Mouse (Mus musculus): ENCODE data around the gene Mbtd1. TPM values are rescaled to one million over a fixed set of nuclear protein-coding genes. Genes with fewer than 3 reads are reported as not detected.

The Mbtd1 gene
- polyA plus RNA-seq, 1 experiment from 2014 or later, result 44.1 TPM

DNA sequence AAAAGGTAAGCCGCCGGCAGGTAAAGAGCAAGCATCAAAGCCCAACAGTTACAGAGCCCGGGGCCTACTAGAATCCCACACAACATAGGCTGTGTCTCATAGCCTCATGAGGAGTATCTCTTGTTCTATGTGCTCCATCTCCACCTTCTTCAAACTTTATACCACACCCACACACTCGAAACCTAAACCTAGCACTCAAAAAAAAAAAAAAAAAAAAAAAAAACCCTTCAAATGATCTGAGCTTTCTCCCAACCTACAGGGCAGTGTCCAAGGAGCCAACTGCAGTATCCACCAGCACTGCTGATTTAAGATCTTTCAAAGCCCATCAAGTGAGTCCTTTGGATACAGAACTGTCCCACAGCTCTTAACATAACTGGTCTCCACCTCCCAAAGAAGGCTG, 1.6 kb upstream of the Mbtd1 start:
- Histone ChIP-seq H3K9me3 (ENCODE audit: control insufficient read depth, low read length) (no peaks in the 10 kb centered on the region), H3K9ac (replicated peaks; ENCODE audit: low read depth, low read length) (no peak overlapping the region), H3K27ac (ENCODE audit: low read length) (no peak overlapping the region), H3K36me3 (ENCODE audit: control insufficient read depth, insufficient read depth) (peaks cover 5% of the 10 kb centered on the region; the same call in 1 of the 2 replicates), H3K4me3 (replicated peaks; ENCODE audit: low read length) (peak overlapping the region; percentile 98), H3K27me3 (replicated peaks; ENCODE audit: control insufficient read depth, insufficient read depth, low read length) (no peaks in the 10 kb centered on the region), H3K4me2 (ENCODE audit: low read length) (peak overlapping the region; percentile 67), H3K4me1 (replicated peaks; ENCODE audit: control insufficient read depth, insufficient read depth, low read length) (peaks cover 29% of the 10 kb centered on the region)
- 86% methylated on average over 4 of the region's 4 CpGs for WGBS
- no peak for ATAC-seq

DNA sequence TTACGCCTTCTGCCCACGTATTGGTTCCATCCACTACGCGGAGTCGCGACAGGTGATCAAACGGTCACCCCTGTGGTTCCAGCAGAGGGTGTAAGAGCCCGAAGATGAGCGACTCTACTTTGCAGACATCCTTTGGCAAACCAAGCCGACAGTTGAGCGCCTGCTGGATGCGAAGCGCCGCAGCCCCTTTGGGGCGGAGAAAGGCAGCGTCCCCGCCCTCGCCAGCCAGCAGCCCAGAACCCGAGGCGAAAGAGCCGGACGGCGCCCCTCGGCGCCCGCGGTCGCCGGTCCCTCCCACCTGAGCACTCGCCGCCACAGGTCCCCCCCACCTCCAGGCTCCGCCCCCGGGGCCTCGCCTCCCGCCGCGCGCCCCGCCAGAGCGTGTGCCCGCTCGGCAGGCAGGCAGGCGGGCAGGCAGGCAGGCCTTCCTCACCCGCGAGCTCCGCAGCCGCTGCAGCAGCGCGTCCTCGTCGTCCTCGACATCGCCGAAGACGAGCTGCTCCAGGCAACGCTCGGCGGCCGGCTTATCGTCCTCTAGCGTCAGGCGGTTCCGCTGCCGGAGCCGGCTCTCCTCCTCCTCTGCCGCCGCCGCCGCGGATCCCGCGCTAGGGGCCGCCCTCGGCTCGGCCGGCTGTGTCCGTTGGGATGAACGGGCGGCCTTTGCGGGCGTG, 616 bp upstream of the Mbtd1 start:
- Histone ChIP-seq H3K36me3 (ENCODE audit: control insufficient read depth, insufficient read depth) (peaks cover 5% of the 10 kb centered on the region; the same call in 1 of the 2 replicates), H3K4me3 (replicated peaks; ENCODE audit: low read length) (peak overlapping the region; percentile 98), H3K27ac (ENCODE audit: low read length) (peak overlapping the region; percentile 92), H3K9ac (replicated peaks; ENCODE audit: low read depth, low read length) (peak overlapping the region; percentile 83), H3K9me3 (ENCODE audit: control insufficient read depth, low read length) (no peaks in the 10 kb centered on the region), H3K4me2 (ENCODE audit: low read length) (peak overlapping the region; percentile 67), H3K27me3 (replicated peaks; ENCODE audit: control insufficient read depth, insufficient read depth, low read length) (no peaks in the 10 kb centered on the region), H3K4me1 (replicated peaks; ENCODE audit: control insufficient read depth, insufficient read depth, low read length) (peaks cover 29% of the 10 kb centered on the region)
- WGBS, result under 1% methylated on average over 68 of the region's 81 CpGs
- ATAC-seq, result peak; percentile 49

DNA sequence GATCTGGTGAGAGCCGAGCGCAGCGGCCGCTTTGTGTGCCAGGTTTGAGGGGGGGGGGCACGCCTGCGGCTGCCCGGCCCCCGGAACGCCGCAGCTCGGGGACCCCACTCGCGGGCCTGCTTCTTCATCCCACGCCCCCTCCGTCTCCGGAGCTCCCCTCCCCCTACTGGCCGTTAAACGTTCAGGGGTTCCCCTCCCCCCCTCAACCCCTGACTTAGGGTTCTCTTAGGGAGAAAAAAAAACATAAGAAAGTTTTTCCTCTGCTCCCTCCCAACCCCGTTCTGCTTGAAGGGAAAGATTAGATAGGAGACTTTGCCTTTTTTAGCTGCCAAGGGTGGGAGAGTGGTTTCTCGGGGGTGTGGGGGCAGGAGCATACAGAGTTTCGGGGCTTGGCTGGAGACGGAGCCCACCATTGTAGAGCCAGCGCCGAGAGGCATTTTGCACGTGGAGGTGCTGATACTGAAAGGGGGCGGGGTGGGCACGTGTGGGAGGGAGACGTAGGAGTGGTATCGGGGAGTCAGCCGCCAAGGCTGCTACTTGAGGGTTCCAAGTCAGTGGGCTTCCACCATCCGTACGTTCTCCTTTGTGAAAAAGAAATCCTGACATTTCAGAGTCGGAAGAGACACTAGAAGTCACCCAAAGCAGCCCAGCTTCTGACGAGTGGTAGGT, 893 bp downstream of the Mbtd1 start:
- H3K36me3 ChIP-seq (ENCODE audit: control insufficient read depth, insufficient read depth), result no peaks in the 10 kb centered on the region
- 0% methylated on average over 31 of the region's 34 CpGs for WGBS
- H3K27me3 ChIP-seq (replicated peaks; ENCODE audit: control insufficient read depth, insufficient read depth, low read length), result no peaks in the 10 kb centered on the region
- peak overlapping the region; percentile 94 for H3K9ac ChIP-seq (replicated peaks; ENCODE audit: low read depth, low read length)
- H3K4me3 ChIP-seq (replicated peaks; ENCODE audit: low read length), result peak overlapping the region; percentile 98
- H3K4me2 ChIP-seq (ENCODE audit: low read length), result peak overlapping the region; percentile 78
- H3K27ac ChIP-seq (ENCODE audit: low read length), result peak overlapping the region; percentile 96
- ATAC-seq, result no peak
- H3K9me3 ChIP-seq (ENCODE audit: control insufficient read depth, low read length), result no peaks in the 10 kb centered on the region
- peaks cover 29% of the 10 kb centered on the region for H3K4me1 ChIP-seq (replicated peaks; ENCODE audit: control insufficient read depth, insufficient read depth, low read length)

DNA sequence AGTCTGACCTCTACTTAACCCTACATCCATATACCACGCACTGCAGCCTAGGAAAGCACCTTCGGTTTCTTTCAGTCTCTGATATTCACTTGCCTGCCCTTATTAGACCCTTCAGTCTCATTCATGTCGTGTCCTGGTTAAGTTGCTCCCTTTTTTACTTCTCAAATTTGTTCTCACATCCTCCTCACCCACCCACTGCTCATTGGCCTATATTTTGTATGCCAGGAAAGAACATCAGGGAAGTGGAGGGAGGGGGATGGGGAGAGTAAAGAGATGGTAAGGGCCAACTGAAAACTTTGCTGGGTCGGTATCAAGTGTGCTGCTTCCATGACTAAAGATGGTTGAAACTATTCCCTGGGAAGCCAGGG, 1.4 kb downstream of the Mbtd1 start:
- H3K27ac ChIP-seq (ENCODE audit: low read length), result no peak overlapping the region
- 2% methylated on average over 4 of the region's 4 CpGs for WGBS
- H3K4me3 ChIP-seq (replicated peaks; ENCODE audit: low read length), result peak overlapping the region; percentile 98
- no peaks in the 10 kb centered on the region for H3K27me3 ChIP-seq (replicated peaks; ENCODE audit: control insufficient read depth, insufficient read depth, low read length)
- peak overlapping the region; percentile 78 for H3K4me2 ChIP-seq (ENCODE audit: low read length)
- no peaks in the 10 kb centered on the region for H3K9me3 ChIP-seq (ENCODE audit: control insufficient read depth, low read length)
- H3K4me1 ChIP-seq (replicated peaks; ENCODE audit: control insufficient read depth, insufficient read depth, low read length), result peaks cover 29% of the 10 kb centered on the region
- H3K36me3 ChIP-seq (ENCODE audit: control insufficient read depth, insufficient read depth), result peaks cover under 1% of the 10 kb centered on the region; the same call in 1 of the 2 replicates
- ATAC-seq, result no peak
- peak overlapping the region; percentile 94 for H3K9ac ChIP-seq (replicated peaks; ENCODE audit: low read depth, low read length)

DNA sequence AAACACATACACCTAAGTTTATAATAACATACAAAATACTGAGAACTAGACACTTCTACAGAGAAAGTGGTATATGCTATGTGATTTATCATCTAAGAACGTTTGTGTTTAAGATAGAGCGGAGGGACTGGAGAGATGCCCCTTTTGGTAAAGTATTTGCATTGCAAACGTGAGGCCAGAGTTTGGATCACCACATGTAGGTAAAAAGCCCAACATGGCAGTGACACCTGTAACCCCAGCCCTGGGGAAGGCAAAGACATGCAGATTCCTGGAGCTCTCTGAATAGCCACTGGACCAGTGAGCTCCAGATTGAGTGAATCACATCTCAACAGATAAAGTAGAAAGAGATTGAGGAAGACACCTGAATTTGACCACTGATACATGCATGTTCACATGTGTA, 12.1 kb downstream of the Mbtd1 start:
- H3K4me1 ChIP-seq (replicated peaks; ENCODE audit: control insufficient read depth, insufficient read depth, low read length), result no peaks in the 10 kb centered on the region
- H3K4me3 ChIP-seq (replicated peaks; ENCODE audit: low read length), result no peak overlapping the region
- no peaks in the 10 kb centered on the region for H3K9me3 ChIP-seq (ENCODE audit: control insufficient read depth, low read length)
- no peaks in the 10 kb centered on the region for H3K27me3 ChIP-seq (replicated peaks; ENCODE audit: control insufficient read depth, insufficient read depth, low read length)
- no peak overlapping the region for H3K4me2 ChIP-seq (ENCODE audit: low read length)
- ATAC-seq, result no peak
- WGBS, result 88% methylated on average over 3 of the region's 3 CpGs
- no peak overlapping the region for H3K27ac ChIP-seq (ENCODE audit: low read length)
- H3K36me3 ChIP-seq (ENCODE audit: control insufficient read depth, insufficient read depth), result peaks cover 4% of the 10 kb centered on the region
- H3K9ac ChIP-seq (replicated peaks; ENCODE audit: low read depth, low read length), result no peak overlapping the region

DNA sequence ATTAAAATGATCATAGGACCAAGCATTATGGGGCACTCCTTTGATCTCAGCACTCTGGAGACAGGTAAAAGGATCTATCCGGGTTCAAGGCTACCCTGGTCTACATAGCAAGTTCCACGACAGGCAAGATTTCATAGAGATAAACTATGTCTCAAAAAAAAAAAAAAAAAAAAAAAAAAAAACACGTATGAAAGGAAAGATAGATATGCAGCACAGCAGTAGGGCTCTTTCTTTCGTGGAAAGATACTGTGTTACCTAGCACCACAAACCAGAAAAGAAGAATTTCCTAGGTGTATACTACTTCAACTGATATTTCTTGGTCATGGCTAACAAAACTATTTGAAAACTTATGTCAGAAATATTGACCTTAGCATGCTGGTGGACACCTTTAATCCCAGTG, 21.2 kb downstream of the Mbtd1 start:
- Histone ChIP-seq H3K9ac (replicated peaks; ENCODE audit: low read depth, low read length) (no peak overlapping the region), H3K9me3 (ENCODE audit: control insufficient read depth, low read length) (no peaks in the 10 kb centered on the region), H3K4me2 (ENCODE audit: low read length) (no peak overlapping the region), H3K27me3 (replicated peaks; ENCODE audit: control insufficient read depth, insufficient read depth, low read length) (no peaks in the 10 kb centered on the region), H3K4me1 (replicated peaks; ENCODE audit: control insufficient read depth, insufficient read depth, low read length) (no peaks in the 10 kb centered on the region), H3K4me3 (replicated peaks; ENCODE audit: low read length) (no peak overlapping the region), H3K27ac (ENCODE audit: low read length) (no peak overlapping the region), H3K36me3 (ENCODE audit: control insufficient read depth, insufficient read depth) (peaks cover 28% of the 10 kb centered on the region)
- no peak for ATAC-seq
- WGBS, result 81% methylated on average over 3 of the region's 4 CpGs

DNA sequence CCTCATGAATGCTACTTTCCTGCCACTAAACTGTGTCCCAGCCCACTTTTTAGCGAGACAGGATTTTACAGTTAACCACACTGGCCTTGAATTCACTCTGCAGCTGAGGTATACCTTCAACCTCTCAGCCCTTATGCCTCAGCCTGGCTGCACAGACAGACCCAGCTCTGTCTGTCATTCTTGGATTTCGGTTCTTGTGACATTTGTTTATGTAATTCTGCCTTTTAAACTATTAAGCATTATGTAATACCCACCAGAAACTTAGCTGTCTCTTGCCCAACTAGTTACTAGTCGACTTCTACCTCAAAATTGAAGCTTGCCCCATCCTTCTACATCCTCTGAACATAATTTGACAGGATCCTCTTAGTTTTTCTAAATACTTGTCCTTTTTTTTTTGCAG, 22.2 kb downstream of the Mbtd1 start:
- no peak for ATAC-seq
- WGBS, result 88% methylated on average over 3 of the region's 3 CpGs
- H3K4me3 ChIP-seq (replicated peaks; ENCODE audit: low read length), result no peak overlapping the region
- peaks cover 28% of the 10 kb centered on the region for H3K36me3 ChIP-seq (ENCODE audit: control insufficient read depth, insufficient read depth)
- H3K27ac ChIP-seq (ENCODE audit: low read length), result no peak overlapping the region
- no peak overlapping the region for H3K9ac ChIP-seq (replicated peaks; ENCODE audit: low read depth, low read length)
- no peak overlapping the region for H3K4me2 ChIP-seq (ENCODE audit: low read length)
- H3K27me3 ChIP-seq (replicated peaks; ENCODE audit: control insufficient read depth, insufficient read depth, low read length), result no peaks in the 10 kb centered on the region
- H3K4me1 ChIP-seq (replicated peaks; ENCODE audit: control insufficient read depth, insufficient read depth, low read length), result no peaks in the 10 kb centered on the region
- H3K9me3 ChIP-seq (ENCODE audit: control insufficient read depth, low read length), result no peaks in the 10 kb centered on the region

DNA sequence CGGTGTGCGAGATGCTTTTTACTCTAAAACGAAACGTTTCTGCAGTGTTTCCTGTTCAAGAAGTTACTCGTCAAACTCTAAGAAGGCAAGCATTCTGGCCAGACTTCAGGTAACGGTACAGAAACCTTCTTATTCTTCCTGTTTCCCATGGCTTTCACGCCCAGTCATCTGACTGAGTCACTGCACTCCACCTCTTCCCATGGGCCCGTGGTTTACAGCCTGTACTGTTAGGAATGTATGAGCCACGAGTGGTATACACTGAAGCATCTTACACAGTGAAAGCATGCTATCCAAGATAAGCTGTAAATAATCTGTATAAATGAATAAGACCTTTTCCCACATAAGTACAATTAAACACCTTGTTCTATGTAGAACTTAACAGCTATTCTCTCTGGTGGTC, 23.2 kb downstream of the Mbtd1 start:
- 94% methylated on average over 9 of the region's 9 CpGs for WGBS
- H3K4me3 ChIP-seq (replicated peaks; ENCODE audit: low read length), result no peak overlapping the region
- no peak for ATAC-seq
- no peak overlapping the region for H3K4me2 ChIP-seq (ENCODE audit: low read length)
- H3K27ac ChIP-seq (ENCODE audit: low read length), result no peak overlapping the region
- no peaks in the 10 kb centered on the region for H3K4me1 ChIP-seq (replicated peaks; ENCODE audit: control insufficient read depth, insufficient read depth, low read length)
- H3K36me3 ChIP-seq (ENCODE audit: control insufficient read depth, insufficient read depth), result peaks cover 28% of the 10 kb centered on the region
- H3K9ac ChIP-seq (replicated peaks; ENCODE audit: low read depth, low read length), result no peak overlapping the region
- no peaks in the 10 kb centered on the region for H3K9me3 ChIP-seq (ENCODE audit: control insufficient read depth, low read length)
- H3K27me3 ChIP-seq (replicated peaks; ENCODE audit: control insufficient read depth, insufficient read depth, low read length), result no peaks in the 10 kb centered on the region

DNA sequence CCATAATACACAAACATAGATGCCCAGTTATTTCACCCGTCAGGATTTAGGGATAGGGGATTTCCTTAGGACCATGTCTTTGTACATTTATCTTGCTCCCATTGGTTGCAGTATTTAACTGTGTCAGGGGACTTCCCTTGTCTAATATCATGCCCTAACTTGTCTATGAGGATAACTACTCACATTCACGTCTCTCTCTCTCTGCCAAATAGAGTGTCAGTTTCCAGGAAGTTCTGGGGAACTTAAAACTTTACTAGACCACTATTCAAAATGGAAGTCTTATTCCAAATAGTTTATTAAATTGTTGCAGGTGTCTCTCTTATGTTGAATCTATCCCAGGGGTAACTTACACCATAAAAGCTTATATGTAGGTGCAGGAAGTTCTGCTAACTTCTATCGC, 26.0 kb downstream of the Mbtd1 start:
- Histone ChIP-seq H3K27me3 (replicated peaks; ENCODE audit: control insufficient read depth, insufficient read depth, low read length) (no peaks in the 10 kb centered on the region), H3K9ac (replicated peaks; ENCODE audit: low read depth, low read length) (no peak overlapping the region), H3K36me3 (ENCODE audit: control insufficient read depth, insufficient read depth) (peaks cover 31% of the 10 kb centered on the region), H3K27ac (ENCODE audit: low read length) (no peak overlapping the region), H3K4me2 (ENCODE audit: low read length) (no peak overlapping the region), H3K4me1 (replicated peaks; ENCODE audit: control insufficient read depth, insufficient read depth, low read length) (no peaks in the 10 kb centered on the region), H3K9me3 (ENCODE audit: control insufficient read depth, low read length) (no peaks in the 10 kb centered on the region), H3K4me3 (replicated peaks; ENCODE audit: low read length) (no peak overlapping the region)
- no peak for ATAC-seq
- WGBS, result 85% methylated on average over 3 of the region's 3 CpGs

Measured in forebrain, embryonic 16.5 days (tissue).